Mouse (Mus musculus) liver, adult (tissue): ENCODE measurements at regions not wholly inside any gene's neighbourhood (a gene's known extent, or its start where the extent isn't known, plus 50 kb on each side); places are given as distances from the start of the nearest gene placed in this dataset.

Source experiments
- GATA4 ChIP-seq: IDR thresholded peaks from 2 replicates; pipeline ENCODE4 v1.6.1; 2014; ENCODE audit warnings: mild to moderate bottlenecking, low read length; ENCODE audit not compliant: insufficient replicate concordance

GRCm38 (mm10) chr16:13204948-13205470 lies 51.3 kb upstream of the Mrtfb start:
- no peak for TF ChIP-seq GATA4

- TF ChIP-seq GATA4, result peak; percentile 82; the same call in 1 of the 2 replicates
Observed at GRCm38 (mm10) chr16:13205855-13206254, 50.4 kb upstream of the Mrtfb start.
